Mouse (Mus musculus): ENCODE measurements around the gene Gucy2c.

DNA sequence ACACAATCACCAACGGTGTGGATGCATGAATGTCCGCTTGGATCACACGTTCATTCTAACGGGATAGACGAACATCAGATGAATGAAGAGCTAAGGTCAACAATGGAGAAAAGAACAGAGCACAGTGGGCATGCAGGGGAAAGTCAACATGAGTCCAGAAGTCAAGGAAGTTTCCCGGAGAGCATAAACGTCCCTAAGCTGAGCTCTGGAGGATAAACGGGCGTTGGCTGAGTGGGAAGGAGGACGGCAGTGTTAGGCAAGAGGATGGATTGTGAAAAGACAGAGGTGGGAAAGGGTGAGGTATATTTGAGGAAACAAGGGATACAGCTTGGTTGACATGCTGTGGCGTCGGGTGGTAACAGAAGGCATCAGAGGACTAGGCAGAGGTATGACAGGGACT is 581 bp upstream of the Gucy2c start:
- TF ChIP-seq CTCF (IDR thresholded peaks at IDR 0.05; ENCODE audit: borderline replicate concordance, extremely low read depth, insufficient read depth, insufficient read length), result no peak
- no peak for TF ChIP-seq POLR2A (IDR thresholded peaks at IDR 0.05; ENCODE audit: borderline replicate concordance, extremely low read depth, insufficient read depth, insufficient read length, poor library complexity, severe bottlenecking)

Measured in brain, embryonic 14.5 days (tissue).